Mouse (Mus musculus) cortical plate, adult 2 months (tissue): ENCODE measurements around the gene Mlycd. TPM values are rescaled to one million over a fixed set of nuclear protein-coding genes. Genes with fewer than 3 reads are reported as not detected.
"Not testable (repeated sequence)": the region's sequence is repeated elsewhere in the genome, so short reads cannot be mapped to it uniquely, and the experiment has no call there.

Experiments
- H3K27ac ChIP-seq: fragments of 200-500 bp; 2 replicates; pipeline ENCODE4 v1.5.1; 2012; ENCODE audit warnings: low read length, control low read depth, inconsistent platforms; ENCODE audit not compliant: insufficient read depth
- H3K4me1 ChIP-seq: fragments of 200-500 bp; 2 replicates; pipeline ENCODE4 v1.6.1; 2011; ENCODE audit warnings: low read length; ENCODE audit not compliant: control insufficient read depth, insufficient read depth
- H3K4me3 ChIP-seq: fragments of 200-500 bp; 2 replicates; pipeline ENCODE4 v1.5.1; 2011; ENCODE audit warnings: mild to moderate bottlenecking, low read length, control low read depth; ENCODE audit not compliant: insufficient read depth
- CTCF ChIP-seq: fragments of 200-500 bp; IDR thresholded peaks from 2 replicates; pipeline ENCODE4 v1.5.1; 2011; ENCODE audit warnings: mild to moderate bottlenecking, control low read depth, low read length; ENCODE audit not compliant: insufficient read depth; ENCODE audit errors: extremely low read depth
- POLR2A ChIP-seq: fragments of 200-500 bp; IDR thresholded peaks from 2 replicates; pipeline ENCODE4 v1.6.1; 2011; ENCODE audit warnings: mild to moderate bottlenecking, low read length, control low read depth; ENCODE audit not compliant: insufficient read depth; ENCODE audit errors: extremely low read depth
- polyA plus RNA-seq: library from polyadenylated mRNA; depleted of rRNA; stranded (reverse); fragments of >200 nt; gene quantifications from 2 replicates; pipeline ENCODE4 v1.2.3, GENCODE M21; 2012; rRNA removed

Mlycd gene
- 24.7 and 26.9 TPM in 2 replicates for polyA plus RNA-seq

GRCm38 (mm10) chr8:119394524-119395026, at the start of gene Mlycd:
Gene Mlycd, plus strand, starts transcription at chr8:119394878.
- Histone ChIP-seq H3K4me1 (peaks cover 12% of the 10 kb centered on the region; the same call in 1 of the 2 replicates), H3K27ac (peak within 1 kb of the TSS; percentile 72)
- TF ChIP-seq POLR2A (peak; percentile 71), CTCF (no peak)

GRCm38 (mm10) chr8:119345029-119345682, 49.5 kb upstream of the Mlycd start:
- no peak for TF ChIP-seq CTCF
- no peak for TF ChIP-seq POLR2A
- H3K4me1 ChIP-seq, result no peaks in the 10 kb centered on the region
- no peak overlapping the region for H3K27ac ChIP-seq

More at GRCm38 (mm10) chr8:119394524-119395026, at the start of gene Mlycd:
- peak within 1 kb of the TSS; percentile 45 for H3K4me3 ChIP-seq

GRCm38 (mm10) chr8:119345683-119346075, 49.0 kb upstream of the Mlycd start:
- TF ChIP-seq POLR2A (no peak), CTCF (no peak)
- no peak overlapping the region for H3K27ac ChIP-seq
- H3K4me1 ChIP-seq, result no peaks in the 10 kb centered on the region
- H3K4me3 ChIP-seq, result peak overlapping the region; percentile 42; the same call in 1 of the 2 replicates

More at GRCm38 (mm10) chr8:119345029-119345682, 49.5 kb upstream of the Mlycd start:
- peak overlapping the region; percentile 42 for H3K4me3 ChIP-seq

GRCm38 (mm10) chr8:119351647-119352046, 43.0 kb upstream of the Mlycd start:
- H3K4me3 ChIP-seq, result no peak overlapping the region
- TF ChIP-seq POLR2A, result no peak
- TF ChIP-seq CTCF, result no peak
- H3K4me1 ChIP-seq, result no peaks in the 10 kb centered on the region
- no peak overlapping the region for H3K27ac ChIP-seq

- TF ChIP-seq POLR2A (no peak), CTCF (no peak)
Observed at GRCm38 (mm10) chr8:119352977-119353658, 41.6 kb upstream of the Mlycd start.

GRCm38 (mm10) chr8:119353659-119354023, 41.0 kb upstream of the Mlycd start:
- no peak for TF ChIP-seq POLR2A
- no peak for TF ChIP-seq CTCF
- Histone ChIP-seq H3K4me3 (no peak overlapping the region), H3K27ac (no peak overlapping the region), H3K4me1 (no peaks in the 10 kb centered on the region)

More at GRCm38 (mm10) chr8:119352977-119353658, 41.6 kb upstream of the Mlycd start:
- Histone ChIP-seq H3K4me1 (no peaks in the 10 kb centered on the region), H3K4me3 (no peak overlapping the region), H3K27ac (no peak overlapping the region)

- not testable (repeated sequence) for H3K4me1 ChIP-seq, H3K4me3 ChIP-seq, H3K27ac ChIP-seq
- TF ChIP-seq CTCF, result peak; percentile 39
Observed at GRCm38 (mm10) chr8:119356631-119357030, 38.0 kb upstream of the Mlycd start.

GRCm38 (mm10) chr8:119358175-119358574, 36.5 kb upstream of the Mlycd start:
- no peak overlapping the region for H3K27ac ChIP-seq
- H3K4me1 ChIP-seq, result no peaks in the 10 kb centered on the region
- H3K4me3 ChIP-seq, result no peak overlapping the region
- TF ChIP-seq POLR2A, result no peak
- TF ChIP-seq CTCF, result no peak

- TF ChIP-seq CTCF (peak; percentile 28), POLR2A (no peak)
- Histone ChIP-seq H3K27ac (no peak overlapping the region), H3K4me3 (no peak overlapping the region), H3K4me1 (no peaks in the 10 kb centered on the region)
Observed at GRCm38 (mm10) chr8:119358836-119359235, 35.8 kb upstream of the Mlycd start.

GRCm38 (mm10) chr8:119360686-119361295, 33.9 kb upstream of the Mlycd start:
- TF ChIP-seq CTCF (no peak), POLR2A (no peak)
- Histone ChIP-seq H3K4me3 (no peak overlapping the region), H3K4me1 (no peaks in the 10 kb centered on the region), H3K27ac (no peak overlapping the region)

- not testable (repeated sequence) for H3K4me3 ChIP-seq, H3K27ac ChIP-seq, H3K4me1 ChIP-seq
Observed at GRCm38 (mm10) chr8:119374716-119375115, 20.0 kb upstream of the Mlycd start.
